Mouse (Mus musculus): Measurements from ENCODE around the gene Tnfrsf19. TPM values are rescaled to one million over a fixed set of nuclear protein-coding genes. Genes with fewer than 3 reads are reported as not detected.

Gene Tnfrsf19
- total RNA-seq, 2 experiments from 2014 or later, result not detected

DNA sequence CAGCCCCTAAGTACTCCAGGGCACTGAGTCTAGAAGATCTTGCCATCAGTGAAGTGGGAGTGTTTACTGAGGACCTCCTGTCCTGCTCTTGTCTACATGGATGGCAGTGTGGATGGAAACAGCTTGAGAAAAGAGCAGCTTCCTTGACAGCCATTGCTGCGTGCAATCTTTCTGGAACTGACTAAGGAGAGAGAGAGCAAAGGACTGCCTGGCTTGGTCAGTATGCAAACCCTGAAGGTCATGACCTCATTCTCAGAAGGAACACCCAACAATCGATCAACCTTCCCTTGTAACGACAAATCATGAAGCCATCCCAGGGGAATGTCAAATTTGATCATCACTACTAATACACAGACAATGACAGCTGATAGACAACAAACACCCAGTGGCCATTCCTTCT lies 70.1 kb downstream of the Tnfrsf19 start:
- no peak for ATAC-seq (replicated peaks; ENCODE audit: poor library complexity, severe bottlenecking)

DNA sequence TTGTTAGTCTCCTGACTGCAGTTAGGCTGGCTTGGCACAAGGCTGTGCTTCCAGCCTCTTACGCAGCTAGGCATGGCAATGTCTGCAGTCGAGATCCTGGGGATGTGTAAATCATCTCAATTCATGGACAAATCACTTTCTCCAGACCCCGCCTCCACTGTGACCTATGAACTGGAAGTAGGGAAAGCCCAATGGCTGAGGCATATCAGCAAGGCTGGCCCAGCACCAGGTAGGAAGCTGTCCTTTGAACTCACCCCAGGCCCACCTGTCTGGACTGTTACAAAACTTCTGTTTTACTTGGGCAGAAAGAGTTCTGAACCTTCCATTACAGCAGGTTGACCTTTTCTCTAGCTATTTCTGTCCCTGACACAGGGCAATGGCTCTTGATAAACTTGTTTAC lies 70.6 kb downstream of the Tnfrsf19 start:
- no peak for ATAC-seq (replicated peaks; ENCODE audit: poor library complexity, severe bottlenecking)

DNA sequence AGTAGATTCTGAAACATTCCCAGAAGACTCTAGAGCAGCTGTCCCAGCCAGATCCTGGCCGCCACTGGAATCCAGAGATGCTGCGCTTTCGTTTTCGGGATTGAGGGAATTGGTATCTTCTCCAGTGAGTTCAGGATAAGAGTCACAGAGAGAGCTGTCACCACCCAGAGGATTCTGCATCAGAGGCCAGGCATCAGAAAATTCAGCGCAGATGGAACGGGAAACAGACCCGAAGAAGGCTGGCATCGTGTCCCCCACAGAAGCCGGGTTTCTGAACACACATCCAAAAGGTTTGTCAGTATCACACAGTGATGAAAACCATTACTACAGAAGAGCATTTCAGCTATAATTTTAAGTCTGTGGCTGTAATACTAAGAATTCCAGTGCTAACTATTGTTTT lies 75.3 kb downstream of the Tnfrsf19 start:
- ATAC-seq (replicated peaks; ENCODE audit: poor library complexity, severe bottlenecking), result no peak

DNA sequence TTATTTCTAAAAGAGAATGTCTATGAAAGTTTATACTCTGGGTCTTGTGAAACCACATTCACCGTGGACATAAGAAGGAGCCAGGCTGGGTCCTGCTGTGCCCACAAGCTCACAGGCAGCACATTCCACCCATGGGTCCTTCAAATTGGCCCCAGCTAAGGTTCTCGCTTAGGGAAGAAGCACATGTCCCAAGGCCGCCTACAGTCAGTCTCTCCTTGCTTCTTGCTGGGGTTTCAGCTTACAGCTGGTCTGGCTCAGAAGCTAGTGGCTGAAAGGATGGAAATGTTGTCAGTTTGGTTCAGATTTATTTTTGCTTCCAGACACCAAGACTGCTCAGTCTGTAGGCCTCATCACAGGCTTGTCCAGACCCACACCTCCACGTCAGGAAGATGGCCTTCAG lies 80.2 kb downstream of the Tnfrsf19 start:
- no peak for ATAC-seq (replicated peaks; ENCODE audit: poor library complexity, severe bottlenecking)

- no peak for ATAC-seq (replicated peaks; ENCODE audit: poor library complexity, severe bottlenecking)
Observed at GRCm38 (mm10) chr14:60964016-60964810, 82.1 kb downstream of the Tnfrsf19 start.

GRCm38 (mm10) chr14:60957611-60958157 lies 88.6 kb downstream of the Tnfrsf19 start:
- ATAC-seq (replicated peaks; ENCODE audit: poor library complexity, severe bottlenecking), result no peak

DNA sequence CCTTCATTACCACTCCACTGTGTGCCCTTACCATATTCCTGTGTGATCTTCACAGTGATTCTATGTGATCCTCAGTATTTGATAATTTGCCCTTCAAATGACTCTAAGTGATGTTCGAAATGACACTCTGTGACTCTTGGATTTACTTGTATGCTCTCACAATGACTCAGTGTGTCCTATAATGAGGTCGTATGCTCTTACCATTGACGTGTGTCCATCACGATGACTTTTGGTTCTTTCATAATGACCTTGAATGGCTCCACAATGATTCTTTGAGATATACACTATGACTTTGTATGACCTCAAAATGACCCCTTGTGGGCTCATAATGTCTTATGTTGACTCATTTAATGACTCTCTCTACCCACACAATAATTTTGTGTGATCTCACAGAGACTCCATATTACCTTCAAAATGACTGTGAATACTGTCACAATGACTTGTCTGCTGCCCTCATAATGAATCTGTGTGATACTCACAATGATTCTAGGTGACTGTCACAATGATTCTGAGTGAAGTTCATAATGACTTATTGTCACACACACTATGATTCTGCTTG lies 108.7 kb downstream of the Tnfrsf19 start:
- ATAC-seq (replicated peaks; ENCODE audit: poor library complexity, severe bottlenecking), result no peak

- no peak for ATAC-seq (replicated peaks; ENCODE audit: poor library complexity, severe bottlenecking)
Observed at GRCm38 (mm10) chr14:60935705-60936104, 110.6 kb downstream of the Tnfrsf19 start.

GRCm38 (mm10) chr14:60926011-60926410 lies 120.3 kb downstream of the Tnfrsf19 start:
- no peak for ATAC-seq (replicated peaks; ENCODE audit: poor library complexity, severe bottlenecking)

DNA sequence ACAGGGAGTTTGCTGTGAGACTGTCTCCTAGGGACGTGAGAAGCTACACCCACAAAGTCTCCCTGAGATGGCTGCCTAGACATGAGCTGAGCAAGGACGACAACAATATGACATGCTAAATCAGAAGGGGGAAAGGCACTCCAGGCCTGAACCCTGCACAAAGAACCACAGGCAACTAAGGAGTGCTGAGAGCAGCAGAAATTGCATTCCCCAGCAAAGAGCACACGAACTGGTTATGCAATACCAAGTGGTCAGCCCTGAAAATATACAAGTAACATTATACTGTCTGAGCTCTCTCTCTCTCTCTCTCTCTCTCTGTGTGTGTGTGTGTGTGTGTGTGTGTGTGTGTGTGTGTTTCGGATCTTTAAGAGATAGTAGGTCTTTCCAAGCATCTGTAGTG lies 129.6 kb downstream of the Tnfrsf19 start:
- ATAC-seq (replicated peaks; ENCODE audit: poor library complexity, severe bottlenecking), result no peak

Other genes starting within 250 kb of the Tnfrsf19 start
- gene Sacs, start 92.0 kb upstream of the Tnfrsf19 start, total RNA-seq (2014; fragmentation: Nextera tagmentation), result 10.2 and 13.8 TPM in 2 replicates
- gene Sacs, start 92.0 kb upstream of the Tnfrsf19 start, total RNA-seq (2017), result 16.8 and 17.7 TPM in 2 replicates
- not detected in 2 replicates for gene Sgcg, start 212.0 kb upstream of the Tnfrsf19 start, total RNA-seq (2014; fragmentation: Nextera tagmentation)
- not detected in 2 replicates for gene Sgcg, start 212.0 kb upstream of the Tnfrsf19 start, total RNA-seq (2017)